Mouse (Mus musculus): ENCODE data around the gene Cnnm4. TPM values are rescaled to one million over a fixed set of nuclear protein-coding genes. Genes with fewer than 3 reads are reported as not detected.

The Cnnm4 gene
- total RNA-seq, 2 experiments from 2014 or later, result 18.3 to 18.5 TPM

- DNase-seq (ENCODE audit: low spot score in 2 of 2), result no peak
Observed at GRCm38 (mm10) chr1:36472106-36472440, 653 bp downstream of the Cnnm4 start.

GRCm38 (mm10) chr1:36473211-36473780 lies 1.9 kb downstream of the Cnnm4 start:
- no peak for DNase-seq (ENCODE audit: low spot score in 2 of 2)

GRCm38 (mm10) chr1:36474646-36475045 lies 3.2 kb downstream of the Cnnm4 start:
- DNase-seq (ENCODE audit: low spot score in 2 of 2), result no peak

GRCm38 (mm10) chr1:36475480-36476110 lies 4.2 kb downstream of the Cnnm4 start:
- no peak for DNase-seq (ENCODE audit: low spot score in 2 of 2)

- DNase-seq (ENCODE audit: low spot score in 2 of 2), result no peak
Observed at GRCm38 (mm10) chr1:36476426-36476825, 5.0 kb downstream of the Cnnm4 start.

GRCm38 (mm10) chr1:36478343-36478795 lies 6.9 kb downstream of the Cnnm4 start:
- DNase-seq (ENCODE audit: low spot score in 2 of 2), result no peak

- no peak for DNase-seq (ENCODE audit: low spot score in 2 of 2)
Observed at GRCm38 (mm10) chr1:36479903-36480899, 8.8 kb downstream of the Cnnm4 start.

GRCm38 (mm10) chr1:36483825-36484224 lies 12.4 kb downstream of the Cnnm4 start:
- no peak for DNase-seq (ENCODE audit: low spot score in 2 of 2)

GRCm38 (mm10) chr1:36485080-36485479 lies 13.7 kb downstream of the Cnnm4 start:
- DNase-seq (ENCODE audit: low spot score in 2 of 2), result no peak

GRCm38 (mm10) chr1:36487111-36487510 lies 15.7 kb downstream of the Cnnm4 start:
- no peak for DNase-seq (ENCODE audit: low spot score in 2 of 2)

- DNase-seq (ENCODE audit: low spot score in 2 of 2), result no peak
Observed at GRCm38 (mm10) chr1:36489661-36490060, 18.2 kb downstream of the Cnnm4 start.

- no peak for DNase-seq (ENCODE audit: low spot score in 2 of 2)
Observed at GRCm38 (mm10) chr1:36492416-36493139, 21.2 kb downstream of the Cnnm4 start.

- no peak for DNase-seq (ENCODE audit: low spot score in 2 of 2)
Observed at GRCm38 (mm10) chr1:36493299-36493698, 21.9 kb downstream of the Cnnm4 start.

GRCm38 (mm10) chr1:36496719-36497118 lies 25.3 kb downstream of the Cnnm4 start:
- no peak for DNase-seq (ENCODE audit: low spot score in 2 of 2)

GRCm38 (mm10) chr1:36497312-36497711 lies 25.9 kb downstream of the Cnnm4 start:
- no peak for DNase-seq (ENCODE audit: low spot score in 2 of 2)

GRCm38 (mm10) chr1:36501261-36501660 lies 29.8 kb downstream of the Cnnm4 start:
- peak; percentile 79 to 85 for DNase-seq (ENCODE audit: low spot score in 2 of 2)

- no peak for DNase-seq (ENCODE audit: low spot score in 2 of 2)
Observed at GRCm38 (mm10) chr1:36508238-36508637, 36.8 kb downstream of the Cnnm4 start.

GRCm38 (mm10) chr1:36511289-36512021 lies 40.0 kb downstream of the Cnnm4 start, which contains the start of gene Cnnm3:
TSS of gene Cnnm3 (plus strand) at chr1:36511867.
- DNase-seq (ENCODE audit: low spot score in 2 of 2), result peak; percentile 100

- peak; percentile 50 to 69 for DNase-seq (ENCODE audit: low spot score in 2 of 2)
Observed at GRCm38 (mm10) chr1:36512089-36512965, 40.9 kb downstream of the Cnnm4 start.

GRCm38 (mm10) chr1:36512966-36513280 lies 41.5 kb downstream of the Cnnm4 start:
- DNase-seq (ENCODE audit: low spot score in 2 of 2), result no peak
